Mouse (Mus musculus) C2C12 (cell line): ENCODE data around the gene Slc26a3.

Experiments used
- CTCF ChIP-seq: IDR thresholded peaks from one replicate; pipeline ENCODE4 v1.5.1; 2011; ENCODE audit not compliant: control insufficient read depth, insufficient read depth, insufficient read length
- FOSL1 ChIP-seq: IDR thresholded peaks from one replicate; pipeline ENCODE4 v1.8.0; 2011; ENCODE audit warnings: mild to moderate bottlenecking, low read length; ENCODE audit not compliant: poor library complexity, insufficient read depth, severe bottlenecking
- MYOD1 ChIP-seq: IDR thresholded peaks from one replicate; pipeline ENCODE4 v1.6.1; 2011; ENCODE audit warnings: low read depth; ENCODE audit not compliant: control insufficient read depth, insufficient read length
- MYOG ChIP-seq: IDR thresholded peaks from one replicate; pipeline ENCODE4 v1.6.1; 2011; ENCODE audit not compliant: control insufficient read depth, insufficient read length; ENCODE audit errors: extremely low read depth
- USF1 ChIP-seq: IDR thresholded peaks from one replicate; pipeline ENCODE4 v1.6.1; 2011; ENCODE audit warnings: low read depth, mild to moderate bottlenecking, control low read depth, moderate library complexity

DNA sequence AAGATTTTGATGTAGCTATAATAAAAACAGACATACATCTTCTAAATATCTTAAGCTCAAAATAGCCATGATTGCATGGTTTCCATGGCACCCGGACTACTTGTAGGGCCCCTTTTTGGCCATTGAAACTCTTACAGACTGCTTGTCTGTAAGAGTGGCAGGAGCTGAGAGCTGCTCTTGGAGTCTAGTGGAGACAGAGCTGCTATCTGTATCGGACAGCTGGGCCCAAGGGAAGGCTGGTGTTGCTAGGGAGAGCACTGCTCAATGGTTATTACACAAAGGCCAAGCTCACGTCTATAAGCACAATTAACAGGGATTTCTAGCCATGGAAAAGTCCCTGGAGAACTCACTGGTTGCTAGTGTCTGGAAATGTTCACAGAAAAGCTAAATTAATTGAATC is 130.7 kb downstream of the Slc26a3 start:
- TF ChIP-seq CTCF, result no peak
- TF ChIP-seq FOSL1, result no peak
- no peak for TF ChIP-seq MYOG
- no peak for TF ChIP-seq USF1
- no peak for TF ChIP-seq MYOD1
